Mouse (Mus musculus): ENCODE measurements around the gene Gon7. TPM values are rescaled to one million over a fixed set of nuclear protein-coding genes. Genes with fewer than 3 reads are reported as not detected.

The Gon7 gene
- polyA plus RNA-seq, 1 experiment from 2014 or later = 36.8 TPM

- 70% methylated on average over 7 of the region's 7 CpGs for WGBS
- Histone ChIP-seq H3K4me2 (peak overlapping the region; percentile 74), H3K36me3 (ENCODE audit: control insufficient read depth, insufficient read depth, low read length) (no peaks in the 10 kb centered on the region; the same call in 1 of the 2 replicates), H3K9ac (ENCODE audit: low read depth, low read length) (peak overlapping the region; percentile 66), H3K4me3 (ENCODE audit: low read depth, low read length) (peak overlapping the region; percentile 84), H3K4me1 (replicated peaks; ENCODE audit: control insufficient read depth, insufficient read depth, low read length) (peaks cover 2% of the 10 kb centered on the region; the same call in 1 of the 2 replicates), H3K27me3 (replicated peaks; ENCODE audit: control insufficient read depth, insufficient read depth, low read length) (no peaks in the 10 kb centered on the region), H3K9me3 (ENCODE audit: control insufficient read depth, low read length) (no peaks in the 10 kb centered on the region), H3K27ac (ENCODE audit: low read depth, low read length) (no peak overlapping the region)
- DNase-seq (ENCODE audit: low spot score) = peak; percentile 44
- ATAC-seq (replicated peaks; ENCODE audit: low FRiP score) = no peak
Measured at GRCm38 (mm10) chr12:102756304-102756703, 1.3 kb downstream of the Gon7 start.

- 0 out of 2 replicates have a peak, but pooled peaks cover 6% of the 10 kb centered on the region for H3K36me3 ChIP-seq (ENCODE audit: control insufficient read depth, insufficient read depth, low read length)
- ATAC-seq (replicated peaks; ENCODE audit: low FRiP score) = no peak
- WGBS = 79% methylated on average over 3 of the region's 3 CpGs
Measured at GRCm38 (mm10) chr12:102748256-102748655, 9.3 kb downstream of the Gon7 start.

GRCm38 (mm10) chr12:102744839-102745238, 12.8 kb downstream of the Gon7 start:
- Histone ChIP-seq H3K36me3 (ENCODE audit: control insufficient read depth, insufficient read depth, low read length) (0 out of 2 replicates have a peak, but pooled peaks cover 6% of the 10 kb centered on the region), H3K27ac (ENCODE audit: low read depth, low read length) (peak overlapping the region; percentile 89), H3K9ac (ENCODE audit: low read depth, low read length) (peak overlapping the region; percentile 86; the same call in 1 of the 2 replicates), H3K4me1 (replicated peaks; ENCODE audit: control insufficient read depth, insufficient read depth, low read length) (peaks cover 18% of the 10 kb centered on the region), H3K4me3 (ENCODE audit: low read depth, low read length) (peak overlapping the region; percentile 80), H3K4me2 (peak overlapping the region; percentile 86), H3K27me3 (replicated peaks; ENCODE audit: control insufficient read depth, insufficient read depth, low read length) (no peaks in the 10 kb centered on the region), H3K9me3 (ENCODE audit: control insufficient read depth, low read length) (no peaks in the 10 kb centered on the region)
- ATAC-seq (replicated peaks; ENCODE audit: low FRiP score) = no peak
- no peak for DNase-seq (ENCODE audit: low spot score)
- WGBS = 39% methylated on average over 6 of the region's 6 CpGs

More at GRCm38 (mm10) chr12:102748256-102748655, 9.3 kb downstream of the Gon7 start:
- Histone ChIP-seq H3K27ac (ENCODE audit: low read depth, low read length) (no peak overlapping the region), H3K9ac (ENCODE audit: low read depth, low read length) (no peak overlapping the region), H3K27me3 (replicated peaks; ENCODE audit: control insufficient read depth, insufficient read depth, low read length) (no peaks in the 10 kb centered on the region), H3K4me1 (replicated peaks; ENCODE audit: control insufficient read depth, insufficient read depth, low read length) (peaks cover 9% of the 10 kb centered on the region), H3K4me2 (no peak overlapping the region), H3K4me3 (ENCODE audit: low read depth, low read length) (no peak overlapping the region), H3K9me3 (ENCODE audit: control insufficient read depth, low read length) (no peaks in the 10 kb centered on the region)
- DNase-seq (ENCODE audit: low spot score) = no peak

GRCm38 (mm10) chr12:102743589-102744574, 13.7 kb downstream of the Gon7 start, which contains the start of the genes Moap1 and Tmem251:
Gene Moap1, minus strand, starts transcription at chr12:102743661.
Gene Tmem251, plus strand, starts transcription at chr12:102743762.
- Histone ChIP-seq H3K27me3 (replicated peaks; ENCODE audit: control insufficient read depth, insufficient read depth, low read length) (no peaks in the 10 kb centered on the region), H3K36me3 (ENCODE audit: control insufficient read depth, insufficient read depth, low read length) (0 out of 2 replicates have a peak, but pooled peaks cover 6% of the 10 kb centered on the region), H3K27ac (ENCODE audit: low read depth, low read length) (peak within 1 kb of the TSS; percentile 89), H3K4me1 (replicated peaks; ENCODE audit: control insufficient read depth, insufficient read depth, low read length) (peaks cover 18% of the 10 kb centered on the region), H3K9ac (ENCODE audit: low read depth, low read length) (peak within 1 kb of the TSS; percentile 86), H3K4me3 (ENCODE audit: low read depth, low read length) (peak within 1 kb of the TSS; percentile 80), H3K4me2 (peak within 1 kb of the TSS; percentile 86), H3K9me3 (ENCODE audit: control insufficient read depth, low read length) (no peaks in the 10 kb centered on the region)
- ATAC-seq (replicated peaks; ENCODE audit: low FRiP score) (peak; percentile 96), DNase-seq (ENCODE audit: low spot score) (peak; percentile 90)
- under 1% methylated on average over 59 of the region's 63 CpGs for WGBS

GRCm38 (mm10) chr12:102743036-102743588, 14.5 kb downstream of the Gon7 start:
- H3K27me3 ChIP-seq (replicated peaks; ENCODE audit: control insufficient read depth, insufficient read depth, low read length) = no peaks in the 10 kb centered on the region
- H3K9me3 ChIP-seq (ENCODE audit: control insufficient read depth, low read length) = no peaks in the 10 kb centered on the region
- peak overlapping the region; percentile 86 for H3K9ac ChIP-seq (ENCODE audit: low read depth, low read length)
- peak overlapping the region; percentile 89; the same call in 1 of the 2 replicates for H3K27ac ChIP-seq (ENCODE audit: low read depth, low read length)
- 0 out of 2 replicates have a peak, but pooled peaks cover 2% of the 10 kb centered on the region for H3K36me3 ChIP-seq (ENCODE audit: control insufficient read depth, insufficient read depth, low read length)
- H3K4me1 ChIP-seq (replicated peaks; ENCODE audit: control insufficient read depth, insufficient read depth, low read length) = peaks cover 18% of the 10 kb centered on the region
- ATAC-seq (replicated peaks; ENCODE audit: low FRiP score) = peak; percentile 41
- H3K4me3 ChIP-seq (ENCODE audit: low read depth, low read length) = peak overlapping the region; percentile 80
- DNase-seq (ENCODE audit: low spot score) = no peak
- H3K4me2 ChIP-seq = peak overlapping the region; percentile 86
- WGBS = 2% methylated on average over 33 of the region's 33 CpGs

GRCm38 (mm10) chr12:102742056-102742455, 15.5 kb downstream of the Gon7 start:
- WGBS = 62% methylated on average over 7 of the region's 7 CpGs
- Histone ChIP-seq H3K27ac (ENCODE audit: low read depth, low read length) (no peak overlapping the region), H3K27me3 (replicated peaks; ENCODE audit: control insufficient read depth, insufficient read depth, low read length) (no peaks in the 10 kb centered on the region), H3K9me3 (ENCODE audit: control insufficient read depth, low read length) (no peaks in the 10 kb centered on the region), H3K4me1 (replicated peaks; ENCODE audit: control insufficient read depth, insufficient read depth, low read length) (peaks cover 18% of the 10 kb centered on the region), H3K4me3 (ENCODE audit: low read depth, low read length) (no peak overlapping the region), H3K9ac (ENCODE audit: low read depth, low read length) (no peak overlapping the region), H3K4me2 (peak overlapping the region; percentile 86; the same call in 1 of the 2 replicates), H3K36me3 (ENCODE audit: control insufficient read depth, insufficient read depth, low read length) (no peaks in the 10 kb centered on the region)
- ATAC-seq (replicated peaks; ENCODE audit: low FRiP score) = no peak
- DNase-seq (ENCODE audit: low spot score) = no peak

GRCm38 (mm10) chr12:102740285-102740684, 17.3 kb downstream of the Gon7 start:
- H3K4me1 ChIP-seq (replicated peaks; ENCODE audit: control insufficient read depth, insufficient read depth, low read length) = peaks cover 16% of the 10 kb centered on the region
- H3K9me3 ChIP-seq (ENCODE audit: control insufficient read depth, low read length) = no peaks in the 10 kb centered on the region
- no peaks in the 10 kb centered on the region for H3K36me3 ChIP-seq (ENCODE audit: control insufficient read depth, insufficient read depth, low read length)
- H3K4me3 ChIP-seq (ENCODE audit: low read depth, low read length) = no peak overlapping the region
- DNase-seq (ENCODE audit: low spot score) (no peak), ATAC-seq (replicated peaks; ENCODE audit: low FRiP score) (no peak)
- H3K9ac ChIP-seq (ENCODE audit: low read depth, low read length) = no peak overlapping the region
- H3K4me2 ChIP-seq = no peak overlapping the region
- WGBS = 62% methylated on average over 3 of the region's 3 CpGs
- H3K27me3 ChIP-seq (replicated peaks; ENCODE audit: control insufficient read depth, insufficient read depth, low read length) = no peaks in the 10 kb centered on the region
- no peak overlapping the region for H3K27ac ChIP-seq (ENCODE audit: low read depth, low read length)

GRCm38 (mm10) chr12:102739096-102739495, 18.5 kb downstream of the Gon7 start:
- 81% methylated on average over 5 of the region's 5 CpGs for WGBS
- DNase-seq (ENCODE audit: low spot score) = no peak

More at GRCm38 (mm10) chr12:102739096-102739495, 18.5 kb downstream of the Gon7 start:
- H3K36me3 ChIP-seq (ENCODE audit: control insufficient read depth, insufficient read depth, low read length) = no peaks in the 10 kb centered on the region
- H3K27ac ChIP-seq (ENCODE audit: low read depth, low read length) = no peak overlapping the region
- H3K9ac ChIP-seq (ENCODE audit: low read depth, low read length) = no peak overlapping the region
- no peaks in the 10 kb centered on the region for H3K27me3 ChIP-seq (replicated peaks; ENCODE audit: control insufficient read depth, insufficient read depth, low read length)
- H3K9me3 ChIP-seq (ENCODE audit: control insufficient read depth, low read length) = no peaks in the 10 kb centered on the region
- H3K4me2 ChIP-seq = no peak overlapping the region
- no peak overlapping the region for H3K4me3 ChIP-seq (ENCODE audit: low read depth, low read length)
- H3K4me1 ChIP-seq (replicated peaks; ENCODE audit: control insufficient read depth, insufficient read depth, low read length) = peaks cover 10% of the 10 kb centered on the region
- no peak for ATAC-seq (replicated peaks; ENCODE audit: low FRiP score)

Measured in liver, embryonic 11.5 days (tissue).